Mouse (Mus musculus) left cerebral cortex, postnatal 14 days (tissue): ENCODE results near the gene Dgke. TPM values are rescaled to one million over a fixed set of nuclear protein-coding genes. Genes with fewer than 3 reads are reported as not detected.

Source experiments
- DNase-seq, 2 experiments: peaks; one replicate each; pipeline ENCODE4 v3.0.0; 2021 to 2022; ENCODE audit warnings: low spot score in 2 of 2, mixed read lengths in 1 of 2
- intact Hi-C: fragments of 180-260 bp; cut with DNase I; formaldehyde crosslinking; loops from one replicate; pipeline ENCODE4 v1.15.1; 2025
- total RNA-seq, 2 experiments: library from RNA; stranded (reverse); gene quantifications; 2 replicates each; pipeline ENCODE4 v1.2.3; 2021

The Dgke gene
- total RNA-seq, 2 experiments from 2014 or later = 44.9 to 47.8 TPM

- DNase-seq = no peak
- intact Hi-C loops = no loop called here
Observed at GRCm38 (mm10) chr11:89078305-89078704, 11.7 kb upstream of the Dgke start.

DNA sequence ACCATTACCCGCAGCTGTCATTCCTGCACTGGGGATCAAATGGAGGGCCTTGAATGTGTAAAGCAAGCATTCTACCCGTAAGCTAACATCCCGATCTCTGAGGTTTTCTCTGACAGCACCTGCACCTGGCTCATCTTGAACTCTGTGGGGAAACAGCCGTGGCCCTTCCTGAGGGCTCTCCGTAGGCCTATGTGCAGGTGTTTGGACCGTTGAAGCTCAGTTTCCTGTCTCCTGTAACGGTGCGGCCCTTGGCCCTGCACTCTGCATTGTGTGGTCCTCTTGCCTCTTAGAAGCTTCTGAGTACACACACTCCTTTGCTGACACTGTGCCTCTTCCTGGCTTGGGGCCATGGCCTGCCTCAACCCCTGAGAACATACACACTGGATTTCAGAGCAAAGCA lies 11.0 kb upstream of the Dgke start:
- DNase-seq = no peak
- intact Hi-C loops = no loop called here

GRCm38 (mm10) chr11:89076370-89076821 lies 9.7 kb upstream of the Dgke start:
- DNase-seq = no peak
- intact Hi-C loops = no loop called here

DNA sequence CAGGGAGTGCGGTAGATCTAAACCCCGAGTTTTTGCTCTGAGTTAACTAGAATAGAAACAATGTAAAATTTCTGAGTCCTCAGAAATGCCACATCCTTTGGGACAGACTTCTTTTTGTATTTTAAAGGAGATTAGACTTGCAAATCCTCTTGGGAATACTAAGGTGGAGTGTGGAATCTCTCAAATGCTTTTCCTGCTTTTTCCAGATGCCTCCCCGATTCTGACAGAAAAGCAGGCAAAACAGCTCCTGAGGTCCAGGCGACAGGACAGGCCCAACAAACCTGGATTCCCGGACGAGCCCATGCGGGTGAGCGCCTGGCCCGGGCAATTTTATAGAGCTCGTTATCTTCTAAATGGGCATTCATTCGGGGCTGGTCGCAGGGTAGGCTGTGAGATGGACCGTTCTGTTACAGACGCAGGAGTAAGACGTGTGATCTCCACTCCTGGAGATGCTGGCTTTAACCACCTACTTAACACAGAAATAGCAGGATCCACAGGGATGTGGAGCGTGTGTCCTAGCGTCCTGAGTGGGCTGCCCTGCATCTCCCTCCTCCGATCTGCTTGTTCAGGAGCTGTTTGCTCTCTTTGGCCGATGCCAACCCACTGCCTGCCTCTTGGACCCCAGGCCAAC lies 8.2 kb upstream of the Dgke start:
- intact Hi-C loops = no loop called here
- DNase-seq = no peak

- DNase-seq = no peak
- intact Hi-C loops = no loop called here
Observed at GRCm38 (mm10) chr11:89073541-89073940, 6.9 kb upstream of the Dgke start, which contains the start of gene Gm525. Gm525 (plus strand) TSS chr11:89073841.

DNA sequence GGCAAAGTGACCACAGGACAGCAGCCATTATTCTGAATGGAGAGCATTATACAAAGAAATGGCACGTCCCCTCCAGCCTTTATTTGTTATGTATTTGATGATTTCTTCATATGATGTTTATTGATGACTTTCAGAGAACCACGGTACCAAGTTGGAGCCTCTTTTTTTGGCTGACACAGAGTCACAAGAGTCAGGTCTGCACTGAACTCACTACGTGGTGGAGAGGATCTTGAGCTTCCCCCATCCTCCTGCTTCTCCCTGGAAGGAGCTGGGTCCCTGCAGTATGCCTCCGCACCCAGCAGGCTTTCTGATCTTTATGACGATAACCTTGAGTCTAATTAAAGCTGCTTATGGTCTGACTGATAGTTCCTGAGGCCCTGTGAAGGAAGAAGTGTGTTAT lies 4.9 kb upstream of the Dgke start:
- intact Hi-C loops = no loop called here

DNA sequence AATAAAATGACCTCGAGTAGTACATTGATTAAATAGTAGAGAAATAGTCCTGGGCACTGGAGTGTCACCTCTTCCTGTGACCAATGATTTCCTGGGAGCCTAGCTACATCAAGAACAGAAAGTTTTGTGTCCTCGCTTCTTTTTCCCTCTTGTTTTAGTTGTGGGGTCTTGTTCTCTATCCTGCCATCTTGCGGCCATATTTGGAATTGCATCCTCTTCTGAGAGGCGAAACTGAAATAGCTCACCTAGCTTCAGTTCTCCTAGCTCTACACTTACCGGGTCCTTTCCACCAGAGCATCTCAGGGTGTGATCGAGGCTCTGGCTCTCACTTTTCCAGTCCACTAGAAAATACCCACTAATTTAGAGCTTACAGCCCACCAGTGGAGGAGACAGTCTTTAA lies 2.7 kb upstream of the Dgke start:
- DNase-seq = peak; percentile 71 to 77
- intact Hi-C loops = no loop called here

More for the DNA sequence above, 4.9 kb upstream of the Dgke start:
- DNase-seq = no peak

DNA sequence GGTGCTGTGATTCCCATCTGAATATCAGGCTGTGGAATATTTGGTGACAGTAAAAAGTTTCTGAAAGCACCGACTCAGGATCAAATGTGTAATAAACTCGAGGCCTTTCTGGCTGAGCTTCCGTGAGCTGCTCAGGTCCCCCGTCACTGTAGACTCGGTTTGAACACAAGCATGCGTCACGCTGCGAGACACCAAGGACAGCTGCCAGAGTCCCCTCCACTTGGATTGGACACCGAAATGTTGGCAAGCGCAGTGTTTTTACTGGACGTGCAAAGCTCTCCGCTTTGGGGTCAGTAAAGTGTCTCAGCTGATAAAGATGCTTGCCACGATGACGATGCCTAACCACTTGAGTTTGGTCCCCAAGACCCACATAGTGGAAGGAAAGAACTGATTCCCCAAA lies 2.0 kb upstream of the Dgke start:
- intact Hi-C loops = no loop called here
- no peak for DNase-seq

- intact Hi-C loops = no loop called here
- DNase-seq = no peak
Observed at GRCm38 (mm10) chr11:89067871-89068490, 1.3 kb upstream of the Dgke start.

DNA sequence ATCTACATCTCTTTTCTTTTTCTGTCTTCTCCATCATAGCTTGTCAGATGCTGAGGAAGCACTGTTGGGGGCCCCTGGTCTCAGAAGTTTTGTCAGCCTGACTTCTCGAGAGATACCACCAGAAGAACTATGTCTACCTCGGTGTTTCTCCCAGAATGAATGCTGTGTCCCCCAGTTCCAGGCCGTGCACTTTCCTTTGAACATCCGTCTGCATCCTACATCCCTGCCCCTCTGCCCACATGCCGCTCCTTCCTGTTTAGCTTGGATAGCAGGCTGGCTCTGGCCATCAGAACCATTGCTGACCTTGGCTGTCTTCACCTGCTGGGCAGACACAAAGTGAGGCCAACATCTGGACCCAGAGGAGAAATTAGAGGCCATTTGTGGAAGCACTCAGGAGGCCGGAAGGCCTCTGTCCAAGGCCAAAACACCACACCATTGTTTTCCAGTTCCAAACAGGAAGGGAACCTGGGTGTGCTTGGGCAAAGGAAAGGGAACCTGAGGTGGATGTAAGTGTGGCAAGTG lies 712 bp upstream of the Dgke start:
- intact Hi-C loops = no loop called here
- DNase-seq = no peak

DNA sequence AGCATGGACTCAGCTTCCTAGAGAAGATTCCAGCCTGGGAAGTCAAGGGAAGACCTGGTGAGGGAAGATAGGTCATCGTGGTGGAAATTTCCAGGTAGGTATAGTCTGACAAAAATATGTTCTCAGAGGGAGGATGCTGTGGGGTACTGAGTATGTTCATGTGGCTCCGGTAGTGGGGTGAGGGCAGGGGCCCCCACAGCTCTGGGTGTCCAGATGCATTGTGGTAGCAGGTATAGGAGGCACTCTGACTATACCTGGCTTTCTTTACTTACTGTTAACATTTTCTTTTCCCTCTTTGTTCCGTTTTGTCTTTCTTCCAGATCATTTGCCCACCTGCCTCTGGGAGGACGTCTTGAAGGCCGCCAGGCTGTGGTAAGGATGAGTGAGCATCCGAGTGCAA lies 524 bp downstream of the Dgke start:
- no peak for DNase-seq
- intact Hi-C loops = no loop called here

DNA sequence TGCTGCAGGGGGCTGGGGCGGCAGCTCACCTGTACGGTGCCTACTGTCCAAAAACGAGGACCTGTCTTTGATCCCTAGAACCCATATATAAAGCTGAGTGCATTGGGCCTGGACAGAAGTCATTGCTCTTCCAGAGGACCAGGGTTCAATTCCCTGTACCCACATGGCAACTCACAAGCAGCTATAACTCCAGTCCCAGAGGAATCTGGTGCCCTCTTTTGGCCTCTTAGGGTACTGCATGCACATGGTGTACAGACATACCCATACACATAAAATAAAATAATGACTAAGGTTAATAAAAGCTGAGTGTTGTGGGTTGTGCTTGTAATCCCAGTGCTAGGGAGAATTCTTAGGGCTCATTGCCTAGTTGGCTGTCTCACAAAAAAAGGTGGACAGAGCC lies 1.4 kb downstream of the Dgke start:
- no peak for DNase-seq
- intact Hi-C loops = no loop called here

DNA sequence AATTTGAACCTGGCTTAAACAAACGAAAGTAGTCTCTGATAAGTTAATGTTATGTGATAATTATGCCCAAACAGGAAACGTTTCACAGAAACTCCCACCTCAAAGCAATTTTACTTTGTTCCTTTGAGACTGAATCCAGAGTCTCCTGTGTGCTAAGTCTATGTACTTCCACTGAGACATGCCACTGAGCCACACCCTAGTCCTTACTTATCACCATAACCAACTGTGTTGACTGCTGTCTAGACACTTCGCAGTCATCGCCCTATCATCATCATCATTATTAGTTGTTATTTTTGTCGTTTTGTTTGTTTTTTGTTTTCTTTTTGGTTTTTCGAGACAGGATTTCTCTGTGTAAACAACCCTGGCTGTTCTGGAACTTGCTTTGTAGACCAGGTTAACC lies 2.3 kb downstream of the Dgke start:
- intact Hi-C loops = no loop called here
- no peak for DNase-seq

- intact Hi-C loops = no loop called here
- no peak for DNase-seq
Observed at GRCm38 (mm10) chr11:89061362-89061761, 5.3 kb downstream of the Dgke start.

- intact Hi-C loops = no loop called here
- DNase-seq = peak; percentile 91 to 93
Observed at GRCm38 (mm10) chr11:89060423-89061089, 6.1 kb downstream of the Dgke start.

- intact Hi-C loops = no loop called here
- peak; percentile 45 to 48 for DNase-seq
Observed at GRCm38 (mm10) chr11:89059919-89060422, 6.7 kb downstream of the Dgke start.

- DNase-seq = no peak
- intact Hi-C loops = no loop called here
Observed at GRCm38 (mm10) chr11:89058515-89059270, 8.0 kb downstream of the Dgke start.

- intact Hi-C loops = no loop called here
- no peak for DNase-seq
Observed at GRCm38 (mm10) chr11:89055931-89056690, 10.5 kb downstream of the Dgke start.

DNA sequence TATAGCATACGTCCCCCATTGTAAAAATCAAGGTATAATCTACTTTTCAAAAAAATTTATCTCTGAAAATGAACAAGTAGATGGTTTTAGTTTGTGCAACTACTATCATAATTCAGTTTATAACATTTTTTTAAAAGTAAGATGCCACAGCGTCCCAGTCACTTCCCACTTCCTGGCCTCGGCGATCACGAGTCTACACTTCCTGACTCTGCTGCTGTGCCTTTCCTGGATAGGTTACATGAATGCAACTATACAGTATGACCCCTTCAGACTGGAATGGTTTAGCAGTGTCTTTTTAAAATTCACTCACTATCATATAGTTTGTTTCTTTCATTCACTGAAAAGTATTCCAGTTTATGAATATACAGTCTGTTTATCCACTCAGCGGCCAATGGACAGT lies 14.9 kb downstream of the Dgke start:
- intact Hi-C loops = no loop called here
- DNase-seq = no peak
